Mouse (Mus musculus) limb, embryonic 14.5 days (tissue): Measurements from ENCODE around the gene Wdr43. TPM values are rescaled to one million over a fixed set of nuclear protein-coding genes. Genes with fewer than 3 reads are reported as not detected.

ENCODE experiments used
- ATAC-seq: fragments of 200-750 bp; cut with Nextera tagmentation; 2 replicates; pipeline ENCODE4 v1.8.0; 2017; ENCODE audit warnings: low read depth, moderate number of reproducible peaks, moderate TSS enrichment; ENCODE audit not compliant: low FRiP score
- DNase-seq: peaks from one replicate; pipeline ENCODE4 v3.0.0-alpha.2; 2015; ENCODE audit warnings: low spot score
- H3K27ac ChIP-seq: fragments of 300-500 bp; sonication (generic); replicated peaks from 2 replicates; pipeline ENCODE4 v1.5.1; 2014; ENCODE audit warnings: low read depth, mild to moderate bottlenecking, low read length, moderate library complexity, mixed read lengths
- H3K27me3 ChIP-seq: fragments of 300-500 bp; sonication (generic); 2 replicates; pipeline ENCODE4 v1.6.1; 2014; ENCODE audit warnings: low read length, mixed read lengths; ENCODE audit not compliant: control insufficient read depth, insufficient read depth
- H3K36me3 ChIP-seq: fragments of 300-500 bp; sonication (generic); 2 replicates; pipeline ENCODE4 v1.6.1; 2014; ENCODE audit warnings: mild to moderate bottlenecking, low read length, moderate library complexity, mixed read lengths; ENCODE audit not compliant: control insufficient read depth, insufficient read depth
- H3K4me1 ChIP-seq: fragments of 300-500 bp; sonication (generic); 2 replicates; pipeline ENCODE4 v1.6.1; 2014; ENCODE audit warnings: antibody characterized with exemption, low read length, mixed read lengths; ENCODE audit not compliant: control insufficient read depth, insufficient read depth
- H3K4me2 ChIP-seq: fragments of 300-500 bp; sonication (generic); replicated peaks from 2 replicates; pipeline ENCODE4 v1.6.1; 2014; ENCODE audit warnings: low read depth, mild to moderate bottlenecking, low read length, moderate library complexity; ENCODE audit not compliant: severe bottlenecking
- H3K4me3 ChIP-seq: fragments of 300-500 bp; sonication (generic); replicated peaks from 2 replicates; pipeline ENCODE4 v1.5.1; 2014; ENCODE audit warnings: low read length
- H3K9ac ChIP-seq: fragments of 300-500 bp; sonication (generic); 2 replicates; pipeline ENCODE4 v1.6.1; 2014; ENCODE audit warnings: mild to moderate bottlenecking, low read depth, low read length, moderate library complexity; ENCODE audit not compliant: severe bottlenecking
- H3K9me3 ChIP-seq: fragments of 300-500 bp; sonication (generic); 2 replicates; pipeline ENCODE4 v1.6.1; 2016; ENCODE audit warnings: low read length; ENCODE audit not compliant: control insufficient read depth
- POLR2A ChIP-seq: fragments of 200-500 bp; IDR thresholded peaks from 2 replicates; pipeline ENCODE4 v1.8.0; 2012; ENCODE audit warnings: inconsistent platforms, mild to moderate bottlenecking, moderate library complexity, borderline replicate concordance; ENCODE audit not compliant: insufficient read depth, insufficient read length; ENCODE audit errors: extremely low read depth
- WGBS: fragments of 180-500 bp; shearing (Covaris S2); extraction: QIAGEN DNeasy Blood & Tissue Kit; methylation state at CpG from one replicate; pipeline ENCODE4 v1.1.7; 2014; 5-methylcytosine and 5-hydroxymethylcytosine counted together
- polyA plus RNA-seq, 2 experiments: library from polyadenylated mRNA; depleted of rRNA in 1 of 2; stranded (reverse) in 1 of 2; unstranded in 1 of 2; fragments of >200 nt; fragmentation: Nextera tagmentation in 1 of 2; extraction: Ambion mirVana in 1 of 2; gene quantifications; 2 replicates each; pipeline versions ENCODE4 v1.2.1 to v1.2.3; 2012 to 2014

The Wdr43 gene
- 47.2 and 57.0 TPM in 2 replicates for polyA plus RNA-seq (2012; rRNA removed)
- polyA plus RNA-seq (2014; fragmentation: Nextera tagmentation; extraction: Ambion mirVana) = 78.8 and 82.9 TPM in 2 replicates

GRCm38 (mm10) chr17:71615638-71616318, at the start of gene Wdr43:
Gene Wdr43 (plus strand): TSS chr17:71615895.
- peak within 1 kb of the TSS; percentile 100 for H3K4me3 ChIP-seq
- H3K4me2 ChIP-seq = peak within 1 kb of the TSS; percentile 50
- H3K9me3 ChIP-seq = no peaks in the 10 kb centered on the region
- DNase-seq (peak; percentile 97), ATAC-seq (peak; percentile 100)
- peaks cover 11% of the 10 kb centered on the region for H3K4me1 ChIP-seq
- no peaks in the 10 kb centered on the region for H3K27me3 ChIP-seq
- H3K9ac ChIP-seq = peak within 1 kb of the TSS; percentile 94
- H3K36me3 ChIP-seq = 0 out of 2 replicates have a peak, but pooled peaks cover 6% of the 10 kb centered on the region
- peak within 1 kb of the TSS; percentile 71 for H3K27ac ChIP-seq
- 7% methylated on average over 35 of the region's 40 CpGs for WGBS
- TF ChIP-seq POLR2A = peak; percentile 83; the same call in 1 of the 2 replicates

- TF ChIP-seq POLR2A = no peak
- H3K4me1 ChIP-seq = no peaks in the 10 kb centered on the region
- no peak overlapping the region for H3K4me2 ChIP-seq
- ATAC-seq = no peak
- H3K27me3 ChIP-seq = no peaks in the 10 kb centered on the region
- H3K9me3 ChIP-seq = no peaks in the 10 kb centered on the region
- no peak overlapping the region for H3K9ac ChIP-seq
- no peak overlapping the region for H3K27ac ChIP-seq
- no peak for DNase-seq
- 91% methylated on average over 1 of the region's 1 CpGs for WGBS
- H3K4me3 ChIP-seq = no peak overlapping the region
- H3K36me3 ChIP-seq = no peaks in the 10 kb centered on the region
Measured at GRCm38 (mm10) chr17:71579176-71579705, 36.5 kb upstream of the Wdr43 start.

GRCm38 (mm10) chr17:71597881-71598658, 17.6 kb upstream of the Wdr43 start:
- 0 out of 2 replicates have a peak, but pooled peaks cover 4% of the 10 kb centered on the region for H3K27me3 ChIP-seq
- peak overlapping the region; percentile 88 for H3K4me2 ChIP-seq
- H3K36me3 ChIP-seq = no peaks in the 10 kb centered on the region; the same call in 1 of the 2 replicates
- ATAC-seq (peak; percentile 65), DNase-seq (no peak)
- peak overlapping the region; percentile 66 for H3K4me3 ChIP-seq
- H3K4me1 ChIP-seq = peaks cover 13% of the 10 kb centered on the region
- WGBS = under 1% methylated on average over 48 of the region's 48 CpGs
- no peaks in the 10 kb centered on the region for H3K9me3 ChIP-seq
- no peak for TF ChIP-seq POLR2A
- peak overlapping the region; percentile 1; the same call in 1 of the 2 replicates for H3K27ac ChIP-seq
- peak overlapping the region; percentile 66 for H3K9ac ChIP-seq

GRCm38 (mm10) chr17:71598659-71599554, 16.8 kb upstream of the Wdr43 start:
- Histone ChIP-seq H3K4me2 (peak overlapping the region; percentile 88), H3K27ac (peak overlapping the region; percentile 1; the same call in 1 of the 2 replicates), H3K4me1 (peaks cover 13% of the 10 kb centered on the region), H3K36me3 (no peaks in the 10 kb centered on the region), H3K4me3 (peak overlapping the region; percentile 66), H3K27me3 (0 out of 2 replicates have a peak, but pooled peaks cover 4% of the 10 kb centered on the region), H3K9ac (peak overlapping the region; percentile 66), H3K9me3 (no peaks in the 10 kb centered on the region)
- 6% methylated on average over 42 of the region's 42 CpGs for WGBS
- no peak for TF ChIP-seq POLR2A
- DNase-seq (peak; percentile 86), ATAC-seq (peak; percentile 97)
